Mouse (Mus musculus) limb, embryonic 10.5 days (tissue): ENCODE results near the gene Ctdspl. TPM values are rescaled to one million over a fixed set of nuclear protein-coding genes. Genes with fewer than 3 reads are reported as not detected.

Source experiments
- DNase-seq: peaks from one replicate; pipeline ENCODE4 v3.0.0-alpha.2; 2017; ENCODE audit warnings: low spot score
- H3K27ac ChIP-seq: fragments of 300-500 bp; sonication (generic); 2 replicates; pipeline ENCODE4 v1.5.1; 2016; ENCODE audit warnings: mild to moderate bottlenecking
- H3K27me3 ChIP-seq: fragments of 300-500 bp; sonication (generic); 2 replicates; pipeline ENCODE4 v1.6.1; 2016; ENCODE audit warnings: low read depth, mild to moderate bottlenecking; ENCODE audit not compliant: poor library complexity, severe bottlenecking
- H3K36me3 ChIP-seq: fragments of 300-500 bp; sonication (generic); 2 replicates; pipeline ENCODE4 v1.6.1; 2016; ENCODE audit warnings: mild to moderate bottlenecking, moderate library complexity
- H3K4me1 ChIP-seq: fragments of 300-500 bp; sonication (generic); 2 replicates; pipeline ENCODE4 v1.6.1; 2016
- H3K4me3 ChIP-seq: fragments of 300-500 bp; sonication (generic); 2 replicates; pipeline ENCODE4 v1.5.1; 2016; ENCODE audit warnings: mild to moderate bottlenecking, moderate library complexity
- H3K9me3 ChIP-seq: fragments of 300-500 bp; sonication (generic); replicated peaks from 2 replicates; pipeline ENCODE4 v1.6.1; 2016; ENCODE audit warnings: mild to moderate bottlenecking
- WGBS: fragments of 180-500 bp; shearing (Covaris S2); methylation state at CpG from one replicate; pipeline ENCODE4 v1.1.7; 2016; 5-methylcytosine and 5-hydroxymethylcytosine counted together
- polyA plus RNA-seq: library from polyadenylated mRNA; unstranded; fragments of >200 nt; fragmentation: Nextera tagmentation; extraction: Ambion mirVana; gene quantifications from 2 replicates; pipeline ENCODE4 v1.2.1, GENCODE M21; 2016

Gene Ctdspl
- polyA plus RNA-seq, 1 experiment from 2014 or later = 11.6 TPM

GRCm38 (mm10) chr9:118960415-118961091 is 34.3 kb downstream of the Ctdspl start:
- H3K36me3 ChIP-seq = peaks cover 12% of the 10 kb centered on the region
- H3K4me1 ChIP-seq = peaks cover 31% of the 10 kb centered on the region
- H3K4me3 ChIP-seq = peak overlapping the region; percentile 27
- peak; percentile 61 for DNase-seq
- H3K27ac ChIP-seq = peak overlapping the region; percentile 71
- H3K27me3 ChIP-seq = no peaks in the 10 kb centered on the region
- H3K9me3 ChIP-seq = no peaks in the 10 kb centered on the region
- whole genome bisulfite sequencing = 32% methylated on average over 16 of the region's 16 CpGs

DNA sequence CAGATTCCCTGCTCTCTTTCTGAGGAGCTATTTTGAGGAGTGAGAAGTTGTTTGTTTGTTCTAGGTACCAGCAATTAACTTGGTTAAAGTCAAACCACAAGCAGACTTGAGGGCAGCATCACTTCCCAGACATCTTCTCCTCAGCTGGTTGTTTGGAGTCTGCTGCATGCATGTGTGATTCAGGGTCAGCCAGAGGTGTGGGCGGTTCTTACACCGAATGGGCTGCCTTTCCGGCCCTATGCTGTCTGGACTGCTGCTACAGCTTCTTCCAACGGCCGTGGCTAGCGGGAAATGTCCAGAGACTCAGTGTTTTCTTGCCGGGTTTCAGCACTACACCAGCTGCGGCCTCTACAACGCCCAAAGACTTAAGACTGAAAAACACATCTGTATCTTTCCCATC is 36.9 kb downstream of the Ctdspl start:
- Histone ChIP-seq H3K4me3 (no peak overlapping the region), H3K27me3 (no peaks in the 10 kb centered on the region), H3K4me1 (peaks cover 26% of the 10 kb centered on the region), H3K9me3 (no peaks in the 10 kb centered on the region), H3K27ac (no peak overlapping the region), H3K36me3 (peaks cover 21% of the 10 kb centered on the region)
- DNase-seq = no peak
- 84% methylated on average over 9 of the region's 9 CpGs for WGBS

GRCm38 (mm10) chr9:118964263-118965034 is 38.2 kb downstream of the Ctdspl start:
- no peak overlapping the region for H3K27ac ChIP-seq
- no peak for DNase-seq

GRCm38 (mm10) chr9:118969810-118970209 is 43.6 kb downstream of the Ctdspl start:
- peaks cover 38% of the 10 kb centered on the region for H3K4me1 ChIP-seq
- WGBS = 80% methylated on average over 4 of the region's 4 CpGs
- no peak for DNase-seq

More at GRCm38 (mm10) chr9:118964263-118965034, 38.2 kb downstream of the Ctdspl start:
- no peak overlapping the region for H3K4me3 ChIP-seq
- peaks cover 19% of the 10 kb centered on the region for H3K36me3 ChIP-seq
- H3K27me3 ChIP-seq = no peaks in the 10 kb centered on the region
- H3K9me3 ChIP-seq = no peaks in the 10 kb centered on the region
- WGBS = 79% methylated on average over 18 of the region's 18 CpGs
- H3K4me1 ChIP-seq = peaks cover 23% of the 10 kb centered on the region

GRCm38 (mm10) chr9:118973028-118973427 is 46.8 kb downstream of the Ctdspl start:
- 93% methylated on average over 7 of the region's 7 CpGs for WGBS
- DNase-seq = no peak
- Histone ChIP-seq H3K4me3 (no peak overlapping the region), H3K4me1 (peaks cover 61% of the 10 kb centered on the region), H3K27ac (peak overlapping the region; percentile 80), H3K9me3 (no peaks in the 10 kb centered on the region), H3K27me3 (no peaks in the 10 kb centered on the region), H3K36me3 (peaks cover 19% of the 10 kb centered on the region)

More at GRCm38 (mm10) chr9:118969810-118970209, 43.6 kb downstream of the Ctdspl start:
- Histone ChIP-seq H3K4me3 (no peak overlapping the region), H3K27me3 (no peaks in the 10 kb centered on the region), H3K9me3 (no peaks in the 10 kb centered on the region), H3K27ac (no peak overlapping the region), H3K36me3 (peaks cover 33% of the 10 kb centered on the region)

DNA sequence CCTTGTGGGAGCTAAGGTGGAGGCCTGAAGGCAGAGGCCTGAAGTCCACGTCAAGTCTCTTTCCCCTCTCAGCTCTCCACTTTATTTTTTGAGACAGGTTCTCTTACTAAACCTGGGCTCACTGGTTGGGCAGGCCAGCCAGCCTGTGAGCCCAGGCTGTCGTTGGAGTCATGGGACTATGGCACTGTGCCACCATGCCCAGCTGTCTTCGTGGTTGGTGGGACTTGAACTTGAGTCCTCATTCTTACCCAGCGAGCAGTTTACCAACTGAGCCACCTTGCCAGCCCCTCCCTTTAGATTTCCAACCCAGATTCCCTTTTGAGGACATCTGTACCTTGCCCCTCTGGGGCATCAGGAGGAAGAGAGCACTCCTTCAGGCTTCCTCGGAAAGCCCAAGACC is 47.3 kb downstream of the Ctdspl start:
- no peak overlapping the region for H3K4me3 ChIP-seq
- peak overlapping the region; percentile 80 for H3K27ac ChIP-seq
- H3K27me3 ChIP-seq = no peaks in the 10 kb centered on the region
- peaks cover 19% of the 10 kb centered on the region for H3K36me3 ChIP-seq
- peaks cover 65% of the 10 kb centered on the region for H3K4me1 ChIP-seq
- no peaks in the 10 kb centered on the region for H3K9me3 ChIP-seq
- WGBS = 87% methylated on average over 5 of the region's 5 CpGs
- DNase-seq = no peak

DNA sequence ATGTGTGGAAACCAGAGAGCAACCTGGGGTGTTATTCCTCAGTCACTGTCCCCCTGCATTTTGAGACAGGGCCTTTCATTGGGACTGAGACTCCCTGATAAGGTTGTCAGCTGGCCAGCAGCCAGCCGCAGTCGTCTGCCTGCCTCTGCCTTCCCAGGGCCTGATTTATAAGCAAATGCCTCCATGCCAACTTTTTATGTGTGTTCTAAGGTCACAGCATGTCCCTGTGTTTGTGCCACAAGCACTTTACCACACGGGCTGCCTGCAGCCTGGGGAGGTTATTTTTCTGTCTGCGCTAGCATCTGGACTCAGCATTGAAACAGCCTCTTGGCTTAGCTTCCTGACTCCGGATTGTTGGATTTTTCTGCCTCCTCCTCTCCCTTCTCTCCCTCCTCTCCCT is 47.9 kb downstream of the Ctdspl start:
- Histone ChIP-seq H3K4me3 (no peak overlapping the region), H3K27ac (peak overlapping the region; percentile 80), H3K27me3 (no peaks in the 10 kb centered on the region), H3K4me1 (peaks cover 69% of the 10 kb centered on the region), H3K9me3 (no peaks in the 10 kb centered on the region), H3K36me3 (peaks cover 19% of the 10 kb centered on the region)
- no peak for DNase-seq
- WGBS = 56% methylated on average over 5 of the region's 5 CpGs

- Histone ChIP-seq H3K4me3 (no peak overlapping the region), H3K27me3 (no peaks in the 10 kb centered on the region), H3K27ac (peak overlapping the region; percentile 80), H3K36me3 (peaks cover 13% of the 10 kb centered on the region), H3K9me3 (no peaks in the 10 kb centered on the region), H3K4me1 (peaks cover 69% of the 10 kb centered on the region)
- no peak for DNase-seq
- 63% methylated on average over 11 of the region's 11 CpGs for WGBS
Observed at GRCm38 (mm10) chr9:118975211-118975671, 49.0 kb downstream of the Ctdspl start.

- DNase-seq = no peak
- 57% methylated on average over 9 of the region's 9 CpGs for WGBS
- peaks cover 72% of the 10 kb centered on the region for H3K4me1 ChIP-seq
- H3K27ac ChIP-seq = peak overlapping the region; percentile 80
- H3K9me3 ChIP-seq = no peaks in the 10 kb centered on the region
- no peaks in the 10 kb centered on the region for H3K27me3 ChIP-seq
- no peak overlapping the region for H3K4me3 ChIP-seq
- peaks cover 11% of the 10 kb centered on the region; the same call in 1 of the 2 replicates for H3K36me3 ChIP-seq
Observed at GRCm38 (mm10) chr9:118975758-118976157, 49.5 kb downstream of the Ctdspl start.

GRCm38 (mm10) chr9:118976561-118976960 is 50.3 kb downstream of the Ctdspl start:
- H3K4me1 ChIP-seq = peaks cover 80% of the 10 kb centered on the region
- WGBS = 92% methylated on average over 7 of the region's 7 CpGs
- H3K27ac ChIP-seq = peak overlapping the region; percentile 80; the same call in 1 of the 2 replicates

GRCm38 (mm10) chr9:118977425-118977824 is 51.2 kb downstream of the Ctdspl start:
- Histone ChIP-seq H3K27me3 (no peaks in the 10 kb centered on the region), H3K27ac (peak overlapping the region; percentile 61; the same call in 1 of the 2 replicates), H3K4me1 (peaks cover 87% of the 10 kb centered on the region), H3K36me3 (peaks cover 5% of the 10 kb centered on the region; the same call in 1 of the 2 replicates), H3K4me3 (no peak overlapping the region), H3K9me3 (no peaks in the 10 kb centered on the region)
- no peak for DNase-seq
- 91% methylated on average over 7 of the region's 7 CpGs for WGBS

More at GRCm38 (mm10) chr9:118976561-118976960, 50.3 kb downstream of the Ctdspl start:
- no peaks in the 10 kb centered on the region for H3K27me3 ChIP-seq
- H3K36me3 ChIP-seq = peaks cover 5% of the 10 kb centered on the region; the same call in 1 of the 2 replicates
- DNase-seq = no peak
- no peak overlapping the region for H3K4me3 ChIP-seq
- no peaks in the 10 kb centered on the region for H3K9me3 ChIP-seq

DNA sequence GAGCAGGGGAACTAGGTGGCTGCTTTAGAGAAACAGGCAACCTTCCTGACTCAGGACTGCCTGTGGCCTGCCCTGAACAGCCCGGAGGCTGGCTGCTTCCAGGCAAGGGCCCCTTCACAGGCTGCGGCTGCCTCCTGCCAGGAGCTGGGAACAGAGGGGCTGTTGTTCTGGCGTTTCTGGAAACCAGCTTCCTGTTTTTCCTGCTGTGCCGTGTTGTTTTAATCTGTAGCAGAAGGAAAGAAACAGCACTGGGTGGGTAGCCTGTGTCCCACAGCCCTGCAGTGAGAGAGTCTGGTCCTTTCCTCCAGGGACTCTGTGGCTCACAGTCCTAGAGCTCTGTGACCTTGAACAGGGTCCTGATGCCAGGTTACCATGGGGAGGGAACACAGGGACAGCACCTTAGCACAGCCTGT is 54.2 kb downstream of the Ctdspl start:
- Histone ChIP-seq H3K4me1 (peaks cover 80% of the 10 kb centered on the region), H3K27me3 (no peaks in the 10 kb centered on the region), H3K4me3 (peak overlapping the region; percentile 8; the same call in 1 of the 2 replicates), H3K9me3 (no peaks in the 10 kb centered on the region), H3K27ac (peak overlapping the region; percentile 89), H3K36me3 (peaks cover 5% of the 10 kb centered on the region; the same call in 1 of the 2 replicates)
- WGBS = 5% methylated on average over 4 of the region's 4 CpGs
- peak; percentile 71 for DNase-seq
